Mouse (Mus musculus) CH12.LX (cell line): ENCODE measurements at regions not wholly inside any gene's neighbourhood (a gene's known extent, or its start where the extent isn't known, plus 50 kb on each side); places are given as distances from the start of the nearest gene placed in this dataset.

Source experiments
- CHD1 ChIP-seq: IDR thresholded peaks from 2 replicates; pipeline ENCODE4 v1.6.1; 2012; ENCODE audit warnings: low read depth, low read length, improper control_type of control experiment, inconsistent platforms
- CTCF ChIP-seq, 2 experiments: IDR thresholded peaks in 1 of 2; conservative IDR thresholded peaks in 1 of 2; 2 replicates each; pipeline ENCODE4 v1.5.1; 2011 to 2012; ENCODE audit warnings: low read depth in 2 of 2, low read length in 2 of 2, improper control_type of control experiment in 1 of 2, inconsistent platforms in 1 of 2, mild to moderate bottlenecking in 1 of 2, moderate library complexity in 1 of 2
- ETS1 ChIP-seq: conservative IDR thresholded peaks from 2 replicates; pipeline ENCODE4 v1.6.1; 2012; ENCODE audit warnings: low read depth, mild to moderate bottlenecking, inconsistent platforms, low read length, improper control_type of control experiment, moderate library complexity

DNA sequence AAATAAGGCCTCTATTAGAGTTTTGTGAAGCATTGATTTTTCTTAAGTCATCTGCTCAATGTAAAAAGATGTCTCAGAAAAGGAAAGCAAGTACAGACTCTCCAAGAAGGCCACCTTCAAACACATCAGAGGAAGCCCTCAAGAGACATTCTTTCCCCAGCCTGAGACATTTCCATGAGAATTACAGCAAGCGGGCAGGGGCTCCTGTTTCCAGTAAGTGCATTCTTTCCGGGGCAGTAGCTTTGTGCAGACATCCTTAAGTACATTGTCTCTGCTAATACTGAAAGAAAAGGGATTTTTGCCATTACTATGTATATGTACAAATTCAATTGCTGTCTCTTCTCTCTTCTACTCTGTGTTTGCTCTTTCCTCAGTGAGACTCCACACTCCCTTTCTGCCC, 189.3 kb upstream of the Kynu start:
- TF ChIP-seq ETS1 (no peak), CTCF (conservative IDR thresholded peaks at IDR 0.05 in 1 of 2, IDR thresholded peaks at IDR 0.05 in 1 of 2; ENCODE audit: low read depth in 2 of 2, low read length in 2 of 2) (no peak), CHD1 (no peak)
